Mouse (Mus musculus) adrenal gland, postnatal 4 days (tissue): ENCODE results near the gene Amn1. TPM values are rescaled to one million over a fixed set of nuclear protein-coding genes. Genes with fewer than 3 reads are reported as not detected.
"Not testable (repeated sequence)": the region's sequence is repeated elsewhere in the genome, so short reads cannot be mapped to it uniquely, and the experiment has no call there.

Experiments used
- DNase-seq, 2 experiments: peaks; one replicate each; pipeline ENCODE4 v3.0.0; 2021 to 2022; ENCODE audit warnings: low spot score in 2 of 2, mixed read lengths in 2 of 2
- long read RNA-seq, 2 experiments: library from polyadenylated mRNA; stranded (forward); transcript quantifications; one replicate each; pipeline ENCODE4 v2.0.0; 2021
- total RNA-seq, 2 experiments: library from RNA; stranded (reverse); gene quantifications; 2 replicates each; pipeline ENCODE4 v1.2.3; 2021

Gene Amn1
- total RNA-seq = 10 to 100 TPM; 23.4 to 24.0 TPM
- long read RNA-seq, experiment 1, full-length matches to known transcripts = 5 of 20 reads
- long read RNA-seq, experiment 1, partial matches to known transcripts = 1 of 20 reads
- long read RNA-seq, experiment 1, other reads (novel, unspliced or antisense) = 14 of 20 reads
- long read RNA-seq, experiment 2, transcript Amn1-202 (7 exons, 1,457 nt) = major isoform, 7 of 19 reads
- long read RNA-seq, experiment 2, partial matches to known transcripts = 2 of 19 reads
- long read RNA-seq, experiment 2, other reads (novel, unspliced or antisense) = 9 of 19 reads

DNA sequence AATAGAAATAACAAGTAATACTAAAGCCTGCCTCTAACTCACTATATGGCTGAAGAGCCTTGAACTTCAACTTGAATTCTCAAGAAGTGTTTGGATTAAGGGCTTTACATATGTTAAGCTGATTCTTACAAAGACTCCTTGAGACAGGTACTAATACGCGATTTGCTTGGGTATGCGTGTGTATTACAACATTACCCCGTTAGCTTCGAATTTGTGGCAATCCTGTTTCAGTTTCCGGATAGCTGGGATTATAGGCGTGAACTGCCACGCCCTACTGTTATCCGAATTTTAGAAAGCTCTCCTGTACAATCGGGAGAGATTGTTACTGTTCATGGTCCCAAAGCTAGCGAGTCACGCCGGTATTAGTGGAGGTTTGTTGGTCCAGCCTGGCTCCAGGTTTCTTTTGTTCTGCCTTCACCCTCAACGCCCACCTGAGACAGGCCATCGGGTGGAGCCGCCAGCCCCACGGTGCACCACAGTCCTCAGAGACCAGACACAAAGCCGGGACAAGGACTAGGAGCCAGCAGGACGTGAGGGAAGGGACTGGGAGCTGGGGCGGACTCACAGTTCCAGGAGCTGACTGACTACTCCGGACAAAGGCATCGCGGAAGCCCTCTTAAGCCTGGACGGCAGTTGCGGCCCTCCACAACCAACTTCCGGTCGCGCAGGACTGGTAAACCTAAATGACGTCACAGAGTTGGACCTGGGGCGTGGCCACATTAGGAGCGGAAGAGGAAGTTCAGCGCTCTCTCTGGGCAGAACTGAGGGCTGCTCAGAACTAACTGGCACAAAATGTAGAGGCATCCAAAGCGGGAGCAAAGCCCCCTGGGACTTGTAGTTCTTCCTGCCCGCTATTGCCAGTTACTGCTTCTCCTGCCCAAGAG, at the start of gene Amn1:
Gene Amn1 (minus strand): TSS at position 672 of the 884 bp plus-strand sequence.
- DNase-seq = peak; percentile 73 to 85

DNA sequence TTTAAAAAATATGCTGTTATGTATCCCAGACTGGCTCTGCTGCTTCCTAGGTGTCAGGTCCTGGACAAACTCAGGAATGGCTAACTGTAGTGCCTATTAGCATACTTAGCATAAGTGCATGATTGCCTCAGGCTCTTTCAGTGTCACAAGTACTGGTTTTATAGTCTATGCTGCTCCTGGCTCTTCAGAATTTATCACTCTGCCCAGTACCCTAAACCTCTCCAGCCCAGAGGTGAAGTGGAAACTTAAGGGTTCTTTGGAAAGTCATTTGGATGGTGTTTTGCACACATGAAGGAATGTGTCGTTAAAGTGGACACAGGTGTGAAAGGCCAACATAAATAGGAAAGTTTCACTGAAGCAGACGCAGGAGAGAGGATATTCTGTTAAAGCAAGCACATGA, 48.3 kb upstream of the Amn1 start:
- DNase-seq = no peak

DNA sequence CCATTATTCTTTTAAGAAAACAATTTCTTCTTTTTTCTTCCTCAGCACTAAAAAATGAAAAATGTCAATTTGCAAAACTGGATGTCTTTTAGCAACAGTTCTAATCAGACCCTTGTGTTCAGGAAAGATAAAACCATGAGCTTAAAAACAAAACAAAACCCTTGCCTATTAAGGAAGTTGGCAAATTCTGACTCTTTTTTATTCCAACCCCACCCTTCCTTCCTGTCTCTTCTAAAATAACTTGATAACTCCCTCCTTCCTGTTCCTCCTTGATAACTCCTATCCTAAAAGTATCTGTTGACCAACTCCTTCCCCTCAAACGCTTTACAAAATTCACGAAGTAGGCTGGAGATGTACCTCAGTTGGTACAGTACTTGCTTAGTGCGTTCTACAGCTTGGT, 45.4 kb upstream of the Amn1 start:
- DNase-seq = no peak

DNA sequence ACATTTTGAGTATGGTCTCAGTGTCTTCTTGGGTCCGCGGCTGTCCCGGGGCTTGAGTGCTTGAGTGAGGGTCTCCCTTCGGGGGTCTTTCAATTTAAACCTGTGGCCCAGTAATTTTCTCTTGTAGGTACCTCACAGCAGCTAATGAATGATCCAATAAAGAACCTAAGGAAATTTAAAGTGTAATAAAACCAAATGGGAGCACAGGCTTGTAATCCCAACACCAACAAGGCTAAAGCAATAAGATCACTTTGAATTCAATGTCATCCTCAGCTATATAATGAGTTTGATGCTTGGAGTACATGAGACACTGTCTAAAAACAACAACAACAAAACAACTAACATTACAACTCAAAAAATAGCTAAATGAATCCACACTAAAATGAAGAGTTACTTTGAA, 36.2 kb upstream of the Amn1 start:
- DNase-seq = no peak

DNA sequence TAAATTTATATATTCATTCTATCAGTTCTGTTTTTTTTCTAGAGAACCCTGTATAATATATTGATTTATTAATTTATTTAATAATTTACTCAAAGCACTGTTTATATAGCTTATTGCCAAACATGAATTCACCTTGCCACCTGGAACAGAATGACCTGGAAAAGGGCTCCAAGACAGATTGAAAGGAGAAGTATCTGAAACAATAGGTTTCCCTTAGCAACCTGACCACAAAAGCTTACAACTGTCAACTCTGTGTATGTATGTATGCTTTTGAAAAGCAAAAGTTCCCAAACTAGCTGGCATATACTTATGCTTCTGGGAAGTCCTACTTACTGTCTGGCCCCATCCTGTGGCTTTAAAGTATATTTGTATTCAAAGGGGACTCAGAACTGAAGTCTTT, 32.8 kb upstream of the Amn1 start:
- no peak for DNase-seq

DNA sequence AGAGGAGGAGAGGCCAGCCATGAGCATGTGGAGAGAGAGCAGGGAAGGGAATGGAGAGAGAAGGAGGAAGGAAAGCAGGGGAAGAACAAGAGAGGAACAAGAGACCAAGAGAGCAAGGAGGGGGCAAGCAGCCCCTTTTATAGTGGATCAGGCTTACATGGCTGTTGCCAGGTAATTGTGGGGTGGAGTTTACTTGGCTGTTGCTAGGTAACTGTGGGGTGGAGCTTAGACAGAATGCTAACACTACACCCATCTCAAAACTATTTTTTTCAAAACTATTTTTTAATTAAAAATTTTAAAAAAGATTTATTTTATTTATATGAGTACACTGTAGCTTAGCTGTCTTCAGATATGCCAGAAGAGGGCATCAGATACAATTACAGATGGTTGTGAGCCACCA, 10.1 kb upstream of the Amn1 start:
- no peak for DNase-seq

DNA sequence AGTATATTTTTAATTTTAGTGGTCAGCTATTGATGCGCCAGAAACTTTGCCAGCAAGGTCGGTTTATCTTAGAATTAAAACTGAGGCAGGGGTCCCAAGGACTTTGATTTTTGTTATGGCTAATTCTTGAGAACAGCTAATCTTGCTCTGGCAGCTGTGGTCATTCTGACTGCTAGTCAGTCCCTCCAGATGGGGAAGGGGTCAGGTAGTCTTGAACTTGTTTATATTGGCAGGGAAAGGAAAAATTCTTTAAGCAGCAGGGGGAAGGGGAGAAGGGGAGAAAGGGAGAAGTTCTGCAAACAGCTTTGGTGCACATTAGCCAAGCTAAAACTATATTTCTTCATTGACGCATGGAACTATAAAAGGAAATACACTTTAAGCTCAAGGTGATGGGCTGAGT, 8.6 kb upstream of the Amn1 start:
- DNase-seq = no peak

DNA sequence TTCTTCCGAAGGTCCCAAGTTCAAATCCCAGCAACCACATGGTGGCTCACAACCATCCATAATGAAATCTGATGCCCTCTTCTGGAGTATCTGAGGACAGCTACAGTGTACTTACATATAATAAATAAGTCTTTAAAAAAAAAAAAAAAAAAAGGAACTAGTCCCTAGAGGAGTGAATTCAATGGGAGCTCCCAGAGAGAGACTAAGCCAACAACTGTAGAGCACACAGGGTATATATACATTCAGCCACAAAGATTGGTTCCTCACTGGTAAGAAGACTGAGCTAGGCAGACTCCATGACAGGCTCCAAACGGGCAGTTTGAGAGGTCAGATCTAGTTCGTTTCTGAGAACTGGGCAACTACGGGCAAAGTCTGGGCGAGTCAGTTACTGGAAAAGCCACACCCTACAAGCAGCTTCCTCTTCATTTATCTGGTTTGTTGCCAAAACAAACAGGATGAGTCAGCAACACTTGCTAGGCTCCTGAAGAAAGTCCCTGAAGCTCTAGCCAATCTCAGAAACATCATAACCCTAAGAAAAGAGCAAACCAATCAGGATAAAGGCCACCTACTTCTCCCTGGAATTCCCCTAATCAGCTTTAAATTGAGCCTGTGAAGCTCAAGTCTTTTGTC, 4.9 kb upstream of the Amn1 start:
- DNase-seq = no peak

DNA sequence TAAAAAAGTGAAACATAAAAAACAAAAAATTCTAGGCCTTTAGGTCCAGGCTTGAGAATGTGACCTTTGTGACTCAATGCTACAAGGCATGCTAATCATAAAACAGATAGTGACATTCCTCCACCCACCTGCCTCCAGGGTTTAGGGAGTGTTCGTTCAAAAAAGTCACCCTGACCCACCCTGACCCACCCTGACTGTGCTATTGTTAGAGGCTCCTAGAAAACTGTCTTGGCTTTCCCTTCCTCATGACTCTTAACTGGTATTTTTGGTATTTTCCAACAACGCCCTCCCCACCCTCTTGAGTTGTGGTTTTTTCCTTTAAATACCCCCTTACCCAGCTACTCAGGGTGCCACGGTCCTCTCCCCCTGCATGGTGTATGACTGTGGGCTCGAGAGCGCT, 3.4 kb upstream of the Amn1 start:
- not testable (repeated sequence) for DNase-seq

DNA sequence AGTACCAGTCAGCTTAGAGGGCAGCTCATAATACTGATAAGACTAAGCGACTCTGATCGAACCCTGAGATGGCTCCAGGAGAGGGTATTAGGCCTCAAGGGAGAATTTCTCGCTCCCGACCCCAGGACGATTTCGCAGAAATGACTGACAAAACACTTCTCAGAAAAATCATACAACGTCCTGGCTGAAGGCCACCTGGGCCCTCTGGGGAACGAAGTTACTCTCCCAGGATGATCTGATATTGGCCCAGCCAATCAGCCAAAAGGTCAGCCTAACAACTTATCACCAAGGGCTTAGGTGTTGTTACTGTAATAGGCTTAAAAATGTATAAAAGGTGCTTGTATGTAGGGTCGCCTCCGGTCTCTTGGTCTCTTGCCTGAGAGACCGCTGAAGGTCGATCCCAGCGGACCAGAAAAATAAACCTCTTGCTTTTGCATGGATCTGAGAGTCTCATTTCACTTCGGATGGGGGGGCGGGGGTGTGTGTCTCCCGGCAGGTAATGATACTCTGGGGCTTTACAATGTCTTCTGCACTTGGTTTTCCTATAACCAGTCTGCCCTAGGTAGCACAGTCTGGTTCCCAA, 919 bp upstream of the Amn1 start:
- DNase-seq = no peak

DNA sequence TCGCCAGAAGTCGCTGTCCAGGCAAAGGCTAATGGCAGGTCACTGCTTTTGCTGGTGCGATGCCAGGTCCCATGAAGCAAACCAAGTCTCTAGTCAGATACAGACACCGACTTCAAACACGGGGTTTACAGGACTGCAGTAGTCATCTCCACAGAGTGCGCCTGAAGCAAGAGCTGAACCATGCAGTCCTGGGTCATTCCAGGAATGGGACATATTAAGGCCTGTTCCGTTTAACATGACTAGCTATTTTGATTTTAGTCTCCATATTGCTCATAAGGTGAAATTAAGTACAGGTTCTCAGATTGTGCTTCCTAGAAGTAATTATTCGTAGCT, 379 bp upstream of the Amn1 start:
- no peak for DNase-seq

DNA sequence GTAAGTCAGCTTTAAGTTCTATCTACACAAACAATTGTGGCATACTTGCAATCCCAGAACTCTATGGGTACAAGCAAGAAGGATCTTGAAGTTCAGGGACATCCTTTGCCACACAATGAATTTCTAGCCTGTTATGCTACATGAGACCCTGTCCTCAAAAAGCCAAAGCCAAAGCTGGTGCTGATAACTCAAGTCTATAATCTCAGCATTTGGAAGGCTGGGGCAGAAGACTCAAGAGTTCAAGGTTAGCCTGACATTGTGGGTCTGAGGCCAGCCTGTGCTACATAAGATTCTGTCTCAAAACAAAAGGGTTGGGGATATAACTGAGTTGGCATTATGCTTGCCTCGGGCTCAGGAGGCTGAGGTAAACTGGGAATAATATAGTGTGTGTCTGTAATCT, 1.1 kb downstream of the Amn1 start:
- no peak for DNase-seq

DNA sequence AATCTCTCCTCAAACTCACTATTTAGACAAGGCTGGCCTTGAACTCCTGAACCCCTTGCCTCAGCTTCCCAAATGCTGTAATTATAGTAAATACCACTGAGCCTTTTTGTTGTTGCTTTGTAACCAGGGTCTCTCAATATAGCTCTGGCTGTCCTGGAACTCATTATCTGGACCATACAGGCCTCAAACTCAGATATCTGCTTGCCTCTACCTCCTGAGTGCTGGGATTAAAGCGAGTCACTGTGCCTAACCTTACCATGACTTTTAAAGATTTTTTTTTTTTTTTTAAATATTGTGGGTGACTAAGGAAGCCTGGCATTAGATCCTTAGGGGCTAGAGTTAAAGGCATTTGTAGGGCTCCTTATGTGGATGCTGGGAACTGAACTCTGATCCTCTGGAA, 4.5 kb downstream of the Amn1 start:
- DNase-seq = no peak

DNA sequence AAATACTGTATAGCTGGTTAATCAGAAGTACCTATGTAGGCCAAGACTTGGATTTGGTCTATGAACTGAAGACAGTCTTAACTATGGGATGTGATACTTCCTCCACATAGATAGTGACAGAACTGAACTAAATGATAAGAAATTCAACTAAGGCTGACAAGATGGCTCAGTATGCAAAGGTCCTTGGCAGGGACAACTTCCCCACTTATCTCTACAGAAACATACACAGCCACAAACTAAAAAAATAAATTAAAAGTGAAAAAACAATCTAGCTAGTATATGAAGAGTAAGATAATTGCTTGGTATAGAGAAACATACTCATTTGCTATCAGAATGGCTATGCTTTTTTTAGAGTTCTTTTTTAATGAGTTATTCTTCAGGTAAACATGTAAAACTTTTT, 9.4 kb downstream of the Amn1 start:
- DNase-seq = no peak

DNA sequence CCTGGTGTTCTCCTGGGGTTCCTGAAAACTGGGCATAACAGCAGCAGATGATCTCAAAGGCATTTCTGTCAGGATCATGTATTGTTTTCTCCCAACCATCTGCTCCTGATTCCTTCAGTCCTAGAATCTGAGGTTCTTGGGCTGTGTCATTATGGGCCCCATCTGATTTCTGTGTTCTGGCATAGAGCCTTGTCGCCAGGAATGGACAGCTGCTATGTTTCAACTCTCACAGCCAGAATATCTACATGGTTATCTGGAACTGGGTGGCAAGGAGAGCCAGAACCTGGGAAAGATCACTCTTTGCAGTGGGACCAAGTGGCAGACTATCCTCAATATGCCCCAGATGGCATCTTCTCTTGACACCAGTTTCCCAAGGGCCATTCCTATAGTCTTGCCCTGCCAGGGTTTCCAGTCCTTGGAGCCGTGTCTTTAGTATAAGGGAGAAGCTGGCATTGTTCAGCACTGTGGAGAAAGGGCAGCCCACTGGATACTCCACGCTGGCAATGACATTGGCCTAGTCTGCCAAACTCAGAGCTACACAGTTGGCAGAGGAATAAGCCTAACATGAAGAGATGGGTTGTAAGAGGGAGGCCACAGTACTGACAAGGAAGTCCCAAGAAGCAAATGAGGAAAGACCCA, 13.5 kb downstream of the Amn1 start:
- DNase-seq = no peak

DNA sequence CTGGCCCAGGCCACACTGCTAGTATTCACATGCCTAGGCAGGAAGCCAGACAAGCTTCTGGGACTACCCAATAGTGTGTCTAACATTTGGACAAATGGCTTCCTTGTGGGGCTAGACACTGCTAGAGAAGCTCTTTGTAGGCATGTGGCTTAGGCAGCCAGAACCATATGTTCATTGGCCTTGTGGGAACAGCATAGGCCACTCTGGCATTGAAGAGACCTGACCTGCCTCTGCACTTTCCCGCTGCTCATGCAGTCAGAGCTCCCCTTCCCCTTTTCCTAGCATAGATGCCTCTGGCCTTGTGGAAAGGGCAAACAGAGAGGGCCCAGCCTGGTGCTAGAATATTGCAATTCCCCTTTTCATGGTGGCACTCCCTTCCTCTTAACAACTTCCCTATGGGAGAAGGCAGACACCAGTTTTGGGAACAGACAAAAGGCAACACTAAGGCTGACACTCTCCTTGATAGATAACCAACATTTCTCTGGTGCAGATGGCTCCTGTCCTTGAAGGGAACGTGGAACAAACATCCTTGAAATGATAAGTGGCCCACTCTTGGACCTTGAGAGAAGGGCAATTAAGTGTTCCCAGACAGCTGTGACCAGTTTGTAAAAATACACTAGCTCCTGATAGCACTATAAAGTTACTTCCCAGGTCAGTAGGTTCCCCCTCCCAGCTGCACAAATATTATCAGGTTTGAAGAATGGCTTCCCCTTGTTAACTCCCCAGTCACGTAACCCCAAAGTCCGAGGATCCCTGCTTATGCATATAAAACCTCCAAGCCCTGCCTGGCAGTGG, 14.5 kb downstream of the Amn1 start:
- DNase-seq = no peak

DNA sequence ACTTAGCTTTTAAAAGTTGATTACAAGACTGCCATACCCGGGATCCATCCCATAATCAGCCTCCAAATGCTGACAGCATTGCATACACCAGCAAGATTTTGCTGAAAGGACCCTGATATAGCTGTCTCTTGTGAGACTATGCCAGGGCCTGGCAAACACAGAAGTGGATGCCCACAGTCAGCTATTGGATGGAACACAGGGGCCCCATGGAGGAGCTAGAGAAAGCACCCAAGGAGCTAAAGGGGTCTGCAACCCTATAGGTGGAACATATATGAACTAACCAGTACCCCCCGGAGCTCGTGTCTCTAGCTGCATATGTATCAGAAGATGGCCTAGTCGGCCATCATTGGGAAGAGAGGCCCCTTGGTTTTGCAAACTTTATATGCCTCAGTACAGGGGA, 18.5 kb downstream of the Amn1 start:
- not testable (repeated sequence) for DNase-seq

DNA sequence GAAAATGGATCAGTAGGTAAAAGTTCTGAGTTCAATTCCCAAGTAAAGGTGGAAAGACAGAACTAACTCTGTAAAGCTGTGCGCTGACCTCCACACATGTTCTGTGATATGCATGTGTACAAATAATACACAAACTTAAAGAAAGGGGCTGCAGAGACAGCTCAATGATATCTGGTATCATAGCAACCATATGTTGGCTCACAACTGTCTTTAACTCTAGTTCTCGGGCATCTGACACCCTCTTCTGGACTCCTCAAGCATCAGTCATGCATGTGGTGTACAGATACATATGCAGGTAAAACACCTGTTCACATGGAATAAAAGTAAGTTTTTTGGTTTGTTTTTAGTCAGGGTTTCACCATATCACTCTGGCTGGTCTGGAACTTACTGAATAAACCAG, 20.1 kb downstream of the Amn1 start:
- no peak for DNase-seq

DNA sequence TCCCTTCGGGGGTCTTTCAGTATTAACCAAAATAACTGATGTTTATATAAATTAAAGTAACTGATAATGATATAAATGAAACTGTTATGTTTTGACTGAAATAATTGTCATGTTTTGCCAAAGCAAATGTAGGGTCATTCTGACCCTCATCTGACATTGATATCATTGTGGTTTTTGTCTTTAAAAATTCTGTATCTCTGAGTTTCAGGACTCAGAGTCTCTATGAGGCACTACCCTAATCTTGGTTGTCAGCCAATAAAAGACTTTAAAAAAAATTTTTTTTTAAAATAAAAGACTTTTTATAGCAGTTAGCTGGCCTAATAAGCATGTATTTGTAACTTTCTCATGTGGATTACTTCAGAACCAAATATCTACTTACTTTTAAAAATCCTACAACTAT, 20.8 kb downstream of the Amn1 start:
- DNase-seq = no peak

DNA sequence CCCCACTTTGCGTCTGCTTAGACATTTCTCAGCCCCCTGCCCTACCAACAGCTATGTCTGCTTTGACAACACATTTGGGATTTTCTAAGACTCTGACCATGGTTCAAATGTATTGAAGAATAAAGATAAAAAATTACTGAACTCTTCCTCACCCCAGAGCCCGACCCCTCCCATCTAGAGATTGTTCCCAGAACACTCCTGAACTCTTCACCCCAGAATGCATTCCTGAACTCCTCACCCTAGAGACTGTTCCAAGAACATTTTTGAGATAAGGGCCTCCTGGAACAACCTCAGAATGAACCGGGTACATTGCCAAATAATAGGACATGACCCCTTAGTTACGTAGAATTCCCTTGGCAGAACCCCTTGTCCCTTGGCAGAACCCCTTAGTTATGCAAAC, 21.5 kb downstream of the Amn1 start:
- DNase-seq = not testable (repeated sequence)
